Mouse (Mus musculus) testis, adult 2 months (tissue): ENCODE measurements around the gene Arhgap25. TPM values are rescaled to one million over a fixed set of nuclear protein-coding genes. Genes with fewer than 3 reads are reported as not detected.

Experiments
- H3K27ac ChIP-seq: fragments of 200-500 bp; 2 replicates; pipeline ENCODE4 v1.5.1; 2012; ENCODE audit warnings: low read depth, low read length; ENCODE audit not compliant: control insufficient read depth, insufficient read depth
- H3K27me3 ChIP-seq: fragments of 200-500 bp; 2 replicates; pipeline ENCODE4 v1.6.1; 2012; ENCODE audit warnings: mild to moderate bottlenecking, low read length, moderate library complexity; ENCODE audit not compliant: control insufficient read depth, insufficient read depth
- H3K36me3 ChIP-seq: fragments of 200-500 bp; 2 replicates; pipeline ENCODE4 v1.6.1; 2012; ENCODE audit warnings: mild to moderate bottlenecking, low read length; ENCODE audit not compliant: control insufficient read depth, insufficient read depth
- H3K4me1 ChIP-seq: fragments of 200-500 bp; 2 replicates; pipeline ENCODE4 v1.6.1; 2012; ENCODE audit warnings: low read length; ENCODE audit not compliant: control insufficient read depth, insufficient read depth
- H3K4me3 ChIP-seq: fragments of 200-500 bp; 2 replicates; pipeline ENCODE4 v1.5.1; 2012; ENCODE audit warnings: low read depth, mild to moderate bottlenecking, low read length, moderate library complexity, mixed read lengths; ENCODE audit not compliant: control insufficient read depth
- CTCF ChIP-seq: fragments of 200-500 bp; IDR thresholded peaks from 2 replicates; pipeline ENCODE4 v1.5.1; 2012; ENCODE audit warnings: low read depth, mild to moderate bottlenecking, inconsistent platforms, low read length, moderate library complexity; ENCODE audit not compliant: control insufficient read depth, insufficient read depth, insufficient replicate concordance
- POLR2A ChIP-seq: fragments of 200-500 bp; IDR thresholded peaks from 2 replicates; pipeline ENCODE4 v1.6.1; 2012; ENCODE audit warnings: low read depth, mild to moderate bottlenecking, inconsistent platforms, low read length, moderate library complexity; ENCODE audit not compliant: control insufficient read depth
- polyA plus RNA-seq: library from polyadenylated mRNA; depleted of rRNA; stranded (reverse); fragments of >200 nt; gene quantifications from 2 replicates; pipeline ENCODE4 v1.2.3, GENCODE M21; 2012

Gene Arhgap25
- polyA plus RNA-seq, 1 experiment, result 0.14 TPM

DNA sequence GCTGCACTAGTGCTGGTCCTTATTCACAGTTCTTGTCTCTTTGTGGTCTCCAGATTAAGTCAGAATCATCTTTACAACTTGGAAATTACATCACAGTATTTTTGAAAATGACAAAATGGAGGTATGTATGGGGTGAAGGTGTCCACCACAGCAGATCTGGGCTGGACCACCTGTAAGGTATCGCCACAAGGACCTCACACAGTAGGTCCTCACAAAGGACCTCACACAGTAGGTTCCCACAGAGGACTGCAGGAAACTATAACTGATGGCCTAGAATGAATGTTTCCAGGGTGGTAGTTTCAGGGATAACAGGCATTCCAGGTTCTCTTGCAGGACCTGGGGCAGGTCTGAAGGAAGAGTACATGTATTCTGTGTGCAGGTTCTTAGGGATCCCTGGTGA, 65.7 kb downstream of the Arhgap25 start:
- H3K27me3 ChIP-seq, result no peaks in the 10 kb centered on the region
- TF ChIP-seq CTCF (no peak), POLR2A (no peak)
- peaks cover 3% of the 10 kb centered on the region; the same call in 1 of the 2 replicates for H3K4me1 ChIP-seq
- no peak overlapping the region for H3K27ac ChIP-seq
- H3K36me3 ChIP-seq, result no peaks in the 10 kb centered on the region
- H3K4me3 ChIP-seq, result no peak overlapping the region

DNA sequence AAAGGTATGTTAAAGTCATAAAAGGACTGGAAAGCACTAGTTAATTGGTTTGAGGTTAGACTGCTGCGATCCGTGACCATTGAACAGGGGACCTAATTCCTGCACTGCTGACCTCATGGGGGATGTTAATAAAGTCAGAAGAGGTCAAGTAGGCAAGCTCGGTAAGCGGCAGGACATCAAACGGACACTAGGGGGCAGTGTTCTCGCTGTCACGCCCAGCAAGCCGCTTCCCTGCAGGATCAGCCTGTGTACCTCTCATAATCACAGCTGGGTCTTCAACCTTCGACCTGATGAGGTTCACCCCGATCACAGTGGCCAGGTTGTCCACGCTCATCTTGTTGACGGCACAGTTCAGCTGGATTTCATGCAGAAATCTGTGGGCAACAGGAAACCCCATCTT, 66.8 kb downstream of the Arhgap25 start:
- Histone ChIP-seq H3K4me1 (peaks cover 3% of the 10 kb centered on the region; the same call in 1 of the 2 replicates), H3K36me3 (no peaks in the 10 kb centered on the region), H3K27me3 (no peaks in the 10 kb centered on the region), H3K27ac (no peak overlapping the region), H3K4me3 (no peak overlapping the region)
- TF ChIP-seq CTCF, result peak; percentile 99
- TF ChIP-seq POLR2A, result no peak

DNA sequence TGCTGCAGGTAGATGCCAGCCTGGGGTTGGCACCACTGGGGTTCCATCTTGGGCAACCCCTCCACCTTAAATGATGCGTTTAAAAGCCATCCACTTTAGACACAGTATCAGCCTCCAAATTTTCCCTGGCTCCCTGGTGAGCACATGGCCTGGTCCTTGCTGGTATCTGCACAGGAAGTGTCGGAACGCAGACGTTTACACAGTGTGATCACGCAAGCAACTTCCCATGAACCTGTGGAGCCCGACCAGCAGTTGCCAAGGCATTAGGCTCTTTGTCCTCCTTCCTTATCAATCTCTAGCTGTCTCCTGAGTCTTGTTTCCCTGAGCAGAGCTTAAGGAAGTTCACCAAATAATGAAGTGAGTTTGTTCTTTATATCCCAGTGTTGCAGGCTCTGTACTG, 77.6 kb downstream of the Arhgap25 start:
- Histone ChIP-seq H3K4me3 (no peak overlapping the region), H3K4me1 (no peaks in the 10 kb centered on the region), H3K36me3 (no peaks in the 10 kb centered on the region), H3K27me3 (no peaks in the 10 kb centered on the region), H3K27ac (no peak overlapping the region)
- TF ChIP-seq POLR2A (no peak), CTCF (no peak)

DNA sequence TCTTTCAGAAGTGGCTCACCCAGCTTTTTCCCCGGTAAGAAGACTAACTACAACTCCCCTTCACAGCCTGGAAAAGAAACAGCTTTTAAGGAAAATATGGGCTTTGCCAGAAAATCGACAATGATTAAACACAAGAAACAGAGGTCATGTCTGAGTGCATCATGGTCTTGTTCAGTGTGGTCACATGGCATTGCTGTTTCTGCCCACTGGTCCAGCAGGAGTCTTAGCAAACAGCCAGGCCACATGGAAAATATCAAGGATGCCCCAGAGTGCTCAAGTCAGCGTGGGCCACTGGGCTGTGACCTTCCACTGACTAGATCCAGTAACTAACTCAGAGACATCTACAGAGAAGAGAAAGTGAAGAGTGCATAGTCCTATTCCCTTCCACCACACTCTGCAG, 81.3 kb downstream of the Arhgap25 start:
- no peak for TF ChIP-seq POLR2A
- TF ChIP-seq CTCF, result no peak
- no peaks in the 10 kb centered on the region for H3K36me3 ChIP-seq
- H3K27me3 ChIP-seq, result no peaks in the 10 kb centered on the region
- H3K4me1 ChIP-seq, result no peaks in the 10 kb centered on the region
- H3K27ac ChIP-seq, result no peak overlapping the region
- no peak overlapping the region for H3K4me3 ChIP-seq

GRCm38 (mm10) chr6:87451016-87451415, 82.0 kb downstream of the Arhgap25 start:
- no peak overlapping the region for H3K4me3 ChIP-seq
- H3K27me3 ChIP-seq, result no peaks in the 10 kb centered on the region
- TF ChIP-seq POLR2A (no peak), CTCF (peak; percentile 41; the same call in 1 of the 2 replicates)
- H3K36me3 ChIP-seq, result no peaks in the 10 kb centered on the region
- H3K27ac ChIP-seq, result no peak overlapping the region
- no peaks in the 10 kb centered on the region for H3K4me1 ChIP-seq

DNA sequence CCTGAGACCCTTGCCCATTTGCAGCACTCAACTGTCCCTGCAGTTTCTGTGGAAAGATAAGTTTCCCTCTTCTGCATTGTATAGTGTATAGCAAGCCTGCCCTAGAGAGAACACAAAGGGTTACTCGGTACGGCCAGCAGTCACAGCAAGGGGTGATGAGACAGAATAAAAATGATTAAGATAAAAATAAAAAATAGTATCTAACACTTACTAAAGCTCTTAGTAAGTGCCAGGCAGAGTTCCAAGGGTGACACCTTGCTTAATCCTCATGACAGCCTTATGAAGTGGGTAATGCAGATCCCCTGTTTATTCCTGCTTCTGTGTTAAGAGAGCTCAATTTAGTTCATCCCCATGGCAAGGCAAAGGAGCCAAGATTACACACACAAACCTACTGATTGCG, 83.5 kb downstream of the Arhgap25 start:
- Histone ChIP-seq H3K36me3 (no peaks in the 10 kb centered on the region), H3K4me3 (no peak overlapping the region), H3K4me1 (no peaks in the 10 kb centered on the region), H3K27ac (no peak overlapping the region), H3K27me3 (no peaks in the 10 kb centered on the region)
- TF ChIP-seq POLR2A (no peak), CTCF (no peak)

DNA sequence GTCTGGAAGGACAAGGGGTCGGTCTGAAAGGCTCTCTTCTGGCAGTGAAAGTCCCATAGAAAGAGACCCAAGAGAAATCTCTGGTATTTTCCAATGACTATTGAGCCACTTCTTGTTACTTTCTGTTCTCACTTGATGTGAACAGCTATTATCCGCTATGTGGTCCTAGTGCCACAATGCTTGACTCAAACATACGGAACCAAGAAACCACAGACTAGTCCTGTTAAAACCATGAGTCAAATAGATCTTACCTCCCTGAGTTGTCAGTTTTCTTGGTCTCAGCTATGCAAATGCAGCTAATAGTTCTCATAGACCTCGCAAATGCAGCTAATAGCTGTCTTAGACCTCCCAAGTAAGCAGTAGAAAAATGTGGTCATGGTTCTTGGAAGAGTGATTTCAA, 85.8 kb downstream of the Arhgap25 start:
- TF ChIP-seq CTCF (no peak), POLR2A (no peak)
- no peak overlapping the region for H3K4me3 ChIP-seq
- no peak overlapping the region for H3K27ac ChIP-seq
- H3K36me3 ChIP-seq, result no peaks in the 10 kb centered on the region
- H3K4me1 ChIP-seq, result no peaks in the 10 kb centered on the region
- H3K27me3 ChIP-seq, result no peaks in the 10 kb centered on the region

- TF ChIP-seq POLR2A (no peak), CTCF (no peak)
- no peaks in the 10 kb centered on the region for H3K4me1 ChIP-seq
- no peaks in the 10 kb centered on the region for H3K27me3 ChIP-seq
- no peak overlapping the region for H3K4me3 ChIP-seq
- no peaks in the 10 kb centered on the region for H3K36me3 ChIP-seq
- H3K27ac ChIP-seq, result no peak overlapping the region
These were observed 87.8 kb downstream of the Arhgap25 start for GRCm38 (mm10) chr6:87445222-87445621.
